Mouse (Mus musculus) midbrain, postnatal 0 days (tissue): ENCODE measurements around the gene Gm43518. TPM values are rescaled to one million over a fixed set of nuclear protein-coding genes. Genes with fewer than 3 reads are reported as not detected.

Experiments used
- ATAC-seq: fragments of 200-750 bp; cut with Nextera tagmentation; 2 replicates; pipeline ENCODE4 v1.8.0; 2017; ENCODE audit warnings: moderate number of reproducible peaks, mild to moderate bottlenecking, moderate TSS enrichment, moderate library complexity; ENCODE audit not compliant: low FRiP score
- DNase-seq: peaks from one replicate; pipeline ENCODE4 v3.0.0-alpha.2; 2015; ENCODE audit warnings: low spot score
- H3K27ac ChIP-seq: fragments of 300-500 bp; sonication (generic); 2 replicates; pipeline ENCODE4 v1.5.1; 2014; ENCODE audit warnings: low read depth, mild to moderate bottlenecking, low read length, mixed read lengths
- H3K27me3 ChIP-seq: fragments of 300-500 bp; sonication (generic); 2 replicates; pipeline ENCODE4 v1.6.1; 2014; ENCODE audit warnings: low read length, control low read depth, mixed read lengths; ENCODE audit not compliant: insufficient read depth
- H3K36me3 ChIP-seq: fragments of 300-500 bp; sonication (generic); 2 replicates; pipeline ENCODE4 v1.6.1; 2014; ENCODE audit warnings: low read length, control low read depth, mixed read lengths; ENCODE audit not compliant: insufficient read depth
- H3K4me1 ChIP-seq: fragments of 300-500 bp; sonication (generic); 2 replicates; pipeline ENCODE4 v1.6.1; 2014; ENCODE audit warnings: mild to moderate bottlenecking, control low read depth, antibody characterized with exemption, low read length, mixed read lengths; ENCODE audit not compliant: insufficient read depth
- H3K4me2 ChIP-seq: fragments of 300-500 bp; sonication (generic); 2 replicates; pipeline ENCODE4 v1.6.1; 2014; ENCODE audit warnings: low read depth, mild to moderate bottlenecking, low read length, mixed read lengths; ENCODE audit not compliant: poor library complexity, severe bottlenecking
- H3K4me3 ChIP-seq: fragments of 300-500 bp; sonication (generic); 2 replicates; pipeline ENCODE4 v1.5.1; 2014; ENCODE audit warnings: low read depth, mild to moderate bottlenecking, low read length, moderate library complexity
- H3K9ac ChIP-seq: fragments of 300-500 bp; sonication (generic); replicated peaks from 2 replicates; pipeline ENCODE4 v1.6.1; 2014; ENCODE audit warnings: mild to moderate bottlenecking, low read length, moderate library complexity, mixed read lengths; ENCODE audit not compliant: poor library complexity, severe bottlenecking
- H3K9me3 ChIP-seq: fragments of 300-500 bp; sonication (generic); 2 replicates; pipeline ENCODE4 v1.6.1; 2016; ENCODE audit warnings: low read length, control low read depth
- CTCF ChIP-seq: IDR thresholded peaks from 2 replicates; pipeline ENCODE4 v1.5.1; 2016; ENCODE audit warnings: antibody characterized with exemption, mild to moderate bottlenecking
- WGBS: fragments of 180-500 bp; shearing (Covaris S2); extraction: QIAGEN DNeasy Blood & Tissue Kit; methylation state at CpG from one replicate; pipeline ENCODE4 v1.1.7; 2014; 5-methylcytosine and 5-hydroxymethylcytosine counted together
- polyA plus RNA-seq: library from polyadenylated mRNA; unstranded; fragments of >200 nt; fragmentation: Nextera tagmentation; extraction: Ambion mirVana; gene quantifications from 2 replicates; pipeline ENCODE4 v1.2.1, GENCODE M21; 2015
- total RNA-seq: library from RNA; depleted of rRNA; stranded (reverse); fragments of >200 nt; gene quantifications from 2 replicates; pipeline ENCODE4 v1.2.3, GENCODE M21; 2014

Gm43518 gene
- total and polyA plus RNA-seq, 2 experiments from 2014 or later = 2.8 TPM; not detected in 1

GRCm38 (mm10) chr5:123897352-123897751 lies 29.9 kb upstream of the Gm43518 start:
- no peak overlapping the region for H3K27ac ChIP-seq
- no peaks in the 10 kb centered on the region for H3K36me3 ChIP-seq
- 83% methylated on average over 13 of the region's 13 CpGs for WGBS
- no peak overlapping the region for H3K4me2 ChIP-seq
- H3K4me1 ChIP-seq = no peaks in the 10 kb centered on the region
- no peak overlapping the region for H3K4me3 ChIP-seq
- no peaks in the 10 kb centered on the region for H3K9me3 ChIP-seq
- no peak for TF ChIP-seq CTCF
- no peak overlapping the region for H3K9ac ChIP-seq
- no peaks in the 10 kb centered on the region for H3K27me3 ChIP-seq
- DNase-seq (no peak), ATAC-seq (no peak)

GRCm38 (mm10) chr5:123904059-123904672 lies 23.1 kb upstream of the Gm43518 start:
- peak; percentile 19; the same call in 1 of the 2 replicates for TF ChIP-seq CTCF
- WGBS = 80% methylated on average over 11 of the region's 11 CpGs
- no peak overlapping the region for H3K4me2 ChIP-seq

GRCm38 (mm10) chr5:123906146-123906975 lies 20.9 kb upstream of the Gm43518 start:
- WGBS = 68% methylated on average over 17 of the region's 17 CpGs
- H3K27me3 ChIP-seq = no peaks in the 10 kb centered on the region
- H3K4me1 ChIP-seq = peaks cover 11% of the 10 kb centered on the region; the same call in 1 of the 2 replicates
- ATAC-seq = no peak
- TF ChIP-seq CTCF = no peak
- no peaks in the 10 kb centered on the region for H3K9me3 ChIP-seq
- no peak overlapping the region for H3K27ac ChIP-seq
- DNase-seq = no peak
- H3K9ac ChIP-seq = no peak overlapping the region; the same call in 1 of the 2 replicates
- H3K4me2 ChIP-seq = peak overlapping the region; percentile 93
- peak overlapping the region; percentile 94; the same call in 1 of the 2 replicates for H3K4me3 ChIP-seq
- H3K36me3 ChIP-seq = peaks cover 10% of the 10 kb centered on the region

More at GRCm38 (mm10) chr5:123904059-123904672, 23.1 kb upstream of the Gm43518 start:
- 0 out of 2 replicates have a peak, but pooled peaks cover 3% of the 10 kb centered on the region for H3K36me3 ChIP-seq
- H3K4me1 ChIP-seq = peaks cover 11% of the 10 kb centered on the region; the same call in 1 of the 2 replicates
- DNase-seq = no peak
- no peak overlapping the region for H3K9ac ChIP-seq
- H3K27me3 ChIP-seq = no peaks in the 10 kb centered on the region
- H3K9me3 ChIP-seq = no peaks in the 10 kb centered on the region
- no peak overlapping the region for H3K4me3 ChIP-seq
- no peak overlapping the region for H3K27ac ChIP-seq
- ATAC-seq = no peak

- Histone ChIP-seq H3K27me3 (no peaks in the 10 kb centered on the region), H3K4me3 (peak within 1 kb of the TSS; percentile 94), H3K36me3 (peaks cover 10% of the 10 kb centered on the region), H3K4me2 (peak within 1 kb of the TSS; percentile 93), H3K9ac (peak within 1 kb of the TSS; percentile 96), H3K27ac (peak within 1 kb of the TSS; percentile 71), H3K9me3 (no peaks in the 10 kb centered on the region), H3K4me1 (peaks cover 11% of the 10 kb centered on the region; the same call in 1 of the 2 replicates)
- ATAC-seq = peak; percentile 95
- under 1% methylated on average over 57 of the region's 61 CpGs for WGBS
- DNase-seq = peak; percentile 97
- peak; percentile 97 for TF ChIP-seq CTCF
Observed at GRCm38 (mm10) chr5:123906976-123907630, 20.1 kb upstream of the Gm43518 start, which contains the start of gene Denr. Gene Denr (plus strand): TSS chr5:123907175.

- 7% methylated on average over 10 of the region's 10 CpGs for WGBS
- Histone ChIP-seq H3K27ac (peak overlapping the region; percentile 71), H3K36me3 (peaks cover 10% of the 10 kb centered on the region), H3K9ac (peak overlapping the region; percentile 96), H3K27me3 (no peaks in the 10 kb centered on the region), H3K4me3 (peak overlapping the region; percentile 94), H3K9me3 (no peaks in the 10 kb centered on the region), H3K4me1 (peaks cover 11% of the 10 kb centered on the region; the same call in 1 of the 2 replicates), H3K4me2 (peak overlapping the region; percentile 93)
- ATAC-seq (no peak; the same call in 1 of the 2 replicates), DNase-seq (no peak)
- TF ChIP-seq CTCF = no peak
Observed at GRCm38 (mm10) chr5:123907631-123907977, 19.6 kb upstream of the Gm43518 start.
